Mouse (Mus musculus): ENCODE results near the gene Tspo2.

- no peak for TF ChIP-seq CTCF (IDR thresholded peaks at IDR 0.05; ENCODE audit: low read depth, low read length)
- TF ChIP-seq POLR2A (IDR thresholded peaks at IDR 0.05; ENCODE audit: borderline replicate concordance, low read depth, low read length) = no peak
Observed at GRCm38 (mm10) chr17:48454190-48454589, 2.9 kb upstream of the Tspo2 start.

All from bone marrow macrophage, adult 2 months (primary cell).